Mouse (Mus musculus) B cell, adult 62 days (primary cell): ENCODE measurements around the gene Dennd2c. TPM values are rescaled to one million over a fixed set of nuclear protein-coding genes. Genes with fewer than 3 reads are reported as not detected.

Source experiments
- total RNA-seq: library from RNA; stranded (reverse); gene quantifications from 4 replicates; pipeline ENCODE4 v1.2.4, GENCODE M21; 2023

Dennd2c gene
- total RNA-seq = 0.18 to 0.60 TPM (median 0.26 TPM) in 4 replicates

GRCm38 (mm10) chr3:103102454-103103390, at the start of gene Dennd2c:
Gene Dennd2c (plus strand): TSS chr3:103102604.

GRCm38 (mm10) chr3:103058207-103059157, 43.9 kb upstream of the Dennd2c start, which contains the start of gene Nras:
Gene Nras (plus strand): TSS chr3:103058285.

DNA sequence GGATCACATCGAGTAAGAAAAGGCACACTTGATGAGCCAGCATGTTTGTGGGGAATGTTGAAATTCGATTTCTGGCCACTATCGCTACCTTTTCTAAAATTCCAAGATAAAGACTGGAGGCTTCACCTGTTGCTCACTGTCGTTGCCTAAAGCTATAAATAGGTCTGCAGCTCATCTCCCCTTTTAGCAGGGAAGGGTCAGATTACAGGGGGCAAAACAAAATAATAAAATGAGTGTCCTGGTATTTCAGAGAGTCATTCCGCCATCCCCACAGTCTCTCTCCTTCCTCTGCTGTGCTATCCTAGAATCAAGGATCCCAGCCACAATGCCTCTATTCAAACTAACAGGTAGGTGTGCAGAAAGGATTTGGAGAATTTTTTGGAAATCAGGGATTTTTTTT, 28.6 kb upstream of the Dennd2c start, which contains the start of gene Ampd1:
Ampd1 (plus strand) TSS at position 244 of the 400 bp plus-strand sequence.

GRCm38 (mm10) chr3:103171505-103172267, 69.3 kb downstream of the Dennd2c start, which contains the start of gene Bcas2:
Gene Bcas2 (plus strand): TSS chr3:103171655.

Other genes with a start within 250 kb of the Dennd2c start
- not detected in 4 replicates for gene Sycp1, start 166.5 kb upstream of the Dennd2c start, total RNA-seq
- gene Nr1h5, start 138.5 kb upstream of the Dennd2c start, total RNA-seq = not detected in 4 replicates
- 97.6 to 135 TPM (median 119 TPM) in 4 replicates for gene Sike1, start 106.9 kb upstream of the Dennd2c start, total RNA-seq
- 529 to 552 TPM (median 547 TPM) in 4 replicates for gene Csde1, start 82.2 kb upstream of the Dennd2c start, total RNA-seq
- 90.7 to 119 TPM (median 96.2 TPM) in 4 replicates for gene Nras, start 44.3 kb upstream of the Dennd2c start, total RNA-seq
- 0.34 to 1.1 TPM (median 0.36 TPM) in 3 of 4 replicates, not detected in the other for gene Ampd1, start 28.6 kb upstream of the Dennd2c start, total RNA-seq
- 87.0 to 110 TPM (median 103 TPM) in 4 replicates for gene Bcas2, start 69.1 kb downstream of the Dennd2c start, total RNA-seq
- gene Trim33, start 176.7 kb downstream of the Dennd2c start, total RNA-seq = 72.6 to 79.3 TPM (median 76.0 TPM) in 4 replicates